Mouse (Mus musculus): ENCODE measurements around the gene Gm13290. TPM values are rescaled to one million over a fixed set of nuclear protein-coding genes. Genes with fewer than 3 reads are reported as not detected.
A peak's percentile ranks its signal among the peaks of the same experiment; 100 is the strongest.
"Not testable (repeated sequence)": the region's sequence is repeated elsewhere in the genome, so short reads cannot be mapped to it uniquely, and the experiment has no call there.

Gene Gm13290
- polyA plus RNA-seq, 1 experiment from 2014 or later: not detected

DNA sequence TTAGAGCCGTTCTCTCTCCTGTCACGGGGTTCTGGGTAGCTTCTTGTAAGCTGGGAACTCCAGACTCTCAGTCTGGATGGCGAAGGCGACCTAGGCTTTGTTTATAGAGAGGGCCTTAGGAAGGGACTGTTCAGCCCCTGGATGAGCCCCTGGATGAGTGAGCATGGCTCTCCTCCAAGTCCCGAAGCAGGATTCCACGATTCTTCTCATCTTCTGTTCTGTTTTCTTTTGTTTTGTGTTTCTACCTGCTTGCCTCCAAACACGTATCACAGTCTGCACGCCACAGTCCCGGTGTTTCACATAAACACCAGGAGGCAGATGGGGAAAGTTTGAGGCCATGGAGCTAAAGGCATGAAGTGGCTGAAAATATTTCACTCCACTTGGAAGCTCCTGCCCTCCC is 14.9 kb upstream of the Gm13290 start:
- H3K4me1 ChIP-seq; ATAC-seq (replicated peaks); H3K9me3 ChIP-seq; H3K4me2 ChIP-seq; H3K9ac ChIP-seq; H3K27me3 ChIP-seq (replicated peaks); H3K27ac ChIP-seq; H3K36me3 ChIP-seq (replicated peaks); H3K4me3 ChIP-seq: not testable (repeated sequence)
- WGBS: 84% methylated on average over 9 of the region's 9 CpGs

DNA sequence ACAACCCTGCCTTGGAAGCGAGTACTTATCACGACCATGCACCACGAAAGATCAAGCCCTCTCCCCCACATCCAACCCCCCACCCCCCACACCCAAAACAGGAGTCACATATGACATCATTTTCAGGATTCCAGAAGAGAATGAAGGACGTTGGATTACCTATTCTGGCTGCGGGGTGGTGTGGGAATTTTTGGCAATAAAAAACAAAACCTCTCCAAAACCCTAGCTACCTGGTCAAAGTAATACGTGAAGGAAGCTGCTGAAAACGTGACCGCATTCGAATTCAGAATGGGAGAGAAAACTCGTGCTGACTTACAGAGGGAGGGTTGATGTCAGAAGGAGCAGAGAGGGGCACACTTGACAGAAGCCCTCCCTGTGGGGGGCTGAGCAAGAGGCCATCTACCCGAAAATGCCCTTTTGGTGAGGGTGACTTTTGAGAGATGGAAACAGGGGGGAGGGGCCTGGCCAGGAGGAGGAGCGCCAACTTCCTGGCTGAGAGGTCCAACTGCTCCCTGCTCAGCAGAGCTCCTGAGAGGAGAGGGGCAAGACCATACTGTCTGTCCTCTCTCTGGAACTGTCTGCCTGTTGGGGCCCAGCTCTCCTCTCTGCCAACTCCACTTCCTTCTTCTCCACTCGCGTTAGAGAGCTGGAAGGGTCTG is 13.9 kb upstream of the Gm13290 start, which contains the start of gene Gm13283:
TSS of gene Gm13283 (plus strand) at position 510 of the 659 bp plus-strand sequence.
- H3K9ac ChIP-seq; H3K27me3 ChIP-seq (replicated peaks); H3K36me3 ChIP-seq (replicated peaks); H3K4me1 ChIP-seq; ATAC-seq (replicated peaks); H3K9me3 ChIP-seq; H3K27ac ChIP-seq: not testable (repeated sequence)
- 24% methylated on average over 10 of the region's 14 CpGs for WGBS
- peak within 1 kb of the TSS; percentile 34 for H3K4me3 ChIP-seq
- peak within 1 kb of the TSS; percentile 69 for H3K4me2 ChIP-seq

DNA sequence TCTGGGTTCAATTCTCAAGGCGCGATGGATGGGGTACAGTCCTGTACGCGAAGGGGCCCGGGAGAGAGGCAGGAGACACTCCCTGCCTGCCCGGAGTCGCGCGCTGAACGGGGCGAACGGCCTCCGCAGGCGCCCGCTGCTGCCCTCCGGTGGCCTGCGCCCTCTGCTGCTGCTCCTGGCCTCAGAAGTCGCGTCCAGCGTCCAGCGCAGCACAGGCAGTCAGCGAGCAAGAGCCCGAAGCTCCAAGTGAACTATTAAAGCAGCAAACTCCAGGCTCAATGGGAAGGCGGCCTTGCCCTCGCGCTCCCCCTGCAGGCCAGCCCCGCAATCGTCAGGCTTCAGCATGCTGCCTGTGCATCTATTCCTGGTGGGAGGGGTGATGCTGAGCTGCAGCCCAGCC is 13.2 kb upstream of the Gm13290 start:
- Histone ChIP-seq H3K4me2 (peak overlapping the region; percentile 69), H3K4me3 (peak overlapping the region; percentile 34)
- H3K9ac ChIP-seq; ATAC-seq (replicated peaks); H3K36me3 ChIP-seq (replicated peaks); H3K27me3 ChIP-seq (replicated peaks); H3K9me3 ChIP-seq; H3K4me1 ChIP-seq; H3K27ac ChIP-seq: not testable (repeated sequence)
- WGBS: 0% methylated on average over 23 of the region's 28 CpGs

DNA sequence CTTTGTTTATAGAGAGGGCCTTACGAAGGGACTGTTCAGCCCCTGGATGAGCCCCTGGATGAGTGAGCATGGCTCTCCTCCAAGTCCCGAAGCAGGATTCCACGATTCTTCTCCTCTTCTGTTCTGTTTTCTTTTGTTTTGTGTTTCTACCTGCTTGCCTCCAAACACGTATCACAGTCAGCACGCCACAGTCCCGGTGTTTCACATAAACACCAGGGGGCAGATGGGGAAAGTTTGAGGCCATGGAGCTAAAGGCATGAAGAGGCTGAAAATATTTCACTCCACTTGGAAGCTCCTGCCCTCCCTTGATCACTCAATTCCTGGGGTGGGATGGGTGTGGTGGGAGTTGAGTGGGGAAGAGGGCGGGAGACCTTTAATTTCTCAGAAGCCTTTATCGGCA is 11.9 kb upstream of the Gm13290 start:
- H3K27me3 ChIP-seq (replicated peaks); H3K36me3 ChIP-seq (replicated peaks); H3K27ac ChIP-seq; ATAC-seq (replicated peaks); H3K9ac ChIP-seq; H3K4me2 ChIP-seq; H3K9me3 ChIP-seq; H3K4me3 ChIP-seq; H3K4me1 ChIP-seq: not testable (repeated sequence)
- 64% methylated on average over 6 of the region's 8 CpGs for WGBS

DNA sequence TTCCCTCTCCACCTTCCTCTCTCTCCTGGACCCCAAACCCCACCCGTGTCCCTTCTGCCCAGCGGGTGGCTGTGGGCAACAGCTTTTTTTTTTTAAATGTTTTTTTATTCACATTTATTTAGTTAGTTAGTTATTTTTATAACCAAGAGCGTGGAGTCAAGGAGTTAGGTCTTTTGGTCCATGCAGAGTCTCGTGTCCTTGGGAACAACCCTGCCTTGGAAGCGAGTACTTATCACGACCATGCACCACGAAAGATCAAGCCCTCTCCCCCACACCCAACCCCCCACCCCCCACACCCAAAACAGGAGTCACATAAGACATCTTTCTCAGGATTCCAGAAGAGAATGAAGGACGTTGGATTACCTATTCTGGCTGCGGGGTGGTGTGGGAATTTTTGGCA is 11.3 kb upstream of the Gm13290 start:
- not testable (repeated sequence) for H3K9me3 ChIP-seq; ATAC-seq (replicated peaks); H3K4me2 ChIP-seq; H3K27me3 ChIP-seq (replicated peaks); H3K36me3 ChIP-seq (replicated peaks); H3K4me3 ChIP-seq; H3K27ac ChIP-seq; H3K9ac ChIP-seq; H3K4me1 ChIP-seq
- 43% methylated on average over 9 of the region's 9 CpGs for WGBS

DNA sequence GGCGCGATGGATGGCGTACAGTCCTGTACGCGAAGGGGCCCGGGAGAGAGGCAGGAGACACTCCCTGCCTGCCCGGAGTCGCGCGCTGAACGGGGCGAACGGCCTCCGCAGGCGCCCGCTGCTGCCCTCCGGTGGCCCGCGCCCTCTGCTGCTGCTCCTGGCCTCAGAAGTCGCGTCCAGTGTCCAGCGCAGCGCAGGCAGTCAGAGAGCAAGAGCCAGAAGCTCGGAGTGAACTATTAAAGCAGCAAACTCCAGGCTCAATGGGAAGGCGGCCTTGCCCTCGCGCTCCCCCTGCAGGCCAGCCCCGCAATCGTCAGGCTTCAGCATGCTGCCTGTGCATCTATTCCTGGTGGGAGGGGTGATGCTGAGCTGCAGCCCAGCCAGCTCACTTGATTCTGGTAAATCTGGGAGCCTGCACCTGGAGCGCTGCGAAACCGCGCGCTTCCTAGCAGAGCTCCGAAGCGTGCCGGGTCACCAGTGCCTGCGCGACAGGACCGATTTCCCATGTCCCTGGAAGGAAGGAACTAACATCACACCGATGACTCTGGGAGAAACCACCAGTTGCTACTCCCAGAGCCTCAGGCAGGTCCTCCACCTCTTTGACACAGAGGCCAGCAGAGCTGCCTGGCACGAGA is 10.1 kb upstream of the Gm13290 start:
- not testable (repeated sequence) for ATAC-seq (replicated peaks); H3K9ac ChIP-seq; H3K4me1 ChIP-seq; H3K9me3 ChIP-seq; H3K36me3 ChIP-seq (replicated peaks); H3K27me3 ChIP-seq (replicated peaks); H3K27ac ChIP-seq
- WGBS: 3% methylated on average over 33 of the region's 42 CpGs
- H3K4me3 ChIP-seq: peak overlapping the region; percentile 38
- peak overlapping the region; percentile 63 for H3K4me2 ChIP-seq

DNA sequence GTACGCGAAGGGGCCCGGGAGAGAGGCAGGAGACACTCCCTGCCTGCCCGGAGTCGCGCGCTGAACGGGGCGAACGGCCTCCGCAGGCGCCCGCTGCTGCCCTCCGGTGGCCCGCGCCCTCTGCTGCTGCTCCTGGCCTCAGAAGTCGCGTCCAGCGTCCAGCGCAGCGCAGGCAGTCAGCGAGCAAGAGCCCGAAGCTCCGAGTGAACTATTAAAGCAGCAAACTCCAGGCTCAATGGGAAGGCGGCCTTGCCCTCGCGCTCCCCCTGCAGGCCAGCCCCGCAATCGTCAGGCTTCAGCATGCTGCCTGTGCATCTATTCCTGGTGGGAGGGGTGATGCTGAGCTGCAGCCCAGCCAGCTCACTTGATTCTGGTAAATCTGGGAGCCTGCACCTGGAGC is 3.0 kb downstream of the Gm13290 start, which contains the start of gene Gm13289:
TSS of gene Gm13289 (plus strand) at position 301 of the 400 bp plus-strand sequence.
- H3K9me3 ChIP-seq; H3K27me3 ChIP-seq (replicated peaks); H3K27ac ChIP-seq; H3K4me1 ChIP-seq; ATAC-seq (replicated peaks); H3K36me3 ChIP-seq (replicated peaks); H3K9ac ChIP-seq; H3K4me3 ChIP-seq; H3K4me2 ChIP-seq: not testable (repeated sequence)
- no CpG with 5 or more reads among the region's 29 CpGs for WGBS

DNA sequence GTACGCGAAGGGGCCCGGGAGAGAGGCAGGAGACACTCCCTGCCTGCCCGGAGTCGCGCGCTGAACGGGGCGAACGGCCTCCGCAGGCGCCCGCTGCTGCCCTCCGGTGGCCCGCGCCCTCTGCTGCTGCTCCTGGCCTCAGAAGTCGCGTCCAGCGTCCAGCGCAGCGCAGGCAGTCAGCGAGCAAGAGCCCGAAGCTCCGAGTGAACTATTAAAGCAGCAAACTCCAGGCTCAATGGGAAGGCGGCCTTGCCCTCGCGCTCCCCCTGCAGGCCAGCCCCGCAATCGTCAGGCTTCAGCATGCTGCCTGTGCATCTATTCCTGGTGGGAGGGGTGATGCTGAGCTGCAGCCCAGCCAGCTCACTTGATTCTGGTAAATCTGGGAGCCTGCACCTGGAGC is 5.9 kb downstream of the Gm13290 start, which contains the start of gene Gm13272:
TSS of gene Gm13272 (plus strand) at position 301 of the 400 bp plus-strand sequence.
- not testable (repeated sequence) for H3K4me2 ChIP-seq; H3K9ac ChIP-seq; H3K27me3 ChIP-seq (replicated peaks); H3K27ac ChIP-seq; H3K4me1 ChIP-seq; H3K36me3 ChIP-seq (replicated peaks); ATAC-seq (replicated peaks); H3K4me3 ChIP-seq; H3K9me3 ChIP-seq
- no CpG with 5 or more reads among the region's 29 CpGs for WGBS

DNA sequence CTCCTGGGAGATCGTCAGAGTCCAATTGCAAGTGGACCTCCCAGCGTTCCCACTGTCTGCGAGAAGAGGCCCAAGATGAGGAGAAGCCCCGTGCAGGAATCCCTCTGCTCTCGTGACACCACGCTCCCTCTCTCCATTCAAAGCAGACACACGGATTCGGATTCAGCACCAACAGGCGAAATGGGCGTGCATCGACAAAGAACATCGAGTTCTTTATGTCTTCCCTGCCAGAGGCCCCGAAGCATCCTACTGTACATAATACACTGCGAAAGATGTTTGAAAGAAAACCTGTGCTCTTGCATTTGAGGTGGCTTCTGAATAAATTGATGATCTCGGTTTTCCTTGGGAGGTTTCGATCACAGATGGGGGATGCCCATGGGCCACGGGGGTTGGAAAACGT is 6.7 kb downstream of the Gm13290 start:
- H3K9ac ChIP-seq; ATAC-seq (replicated peaks); H3K4me2 ChIP-seq; H3K4me1 ChIP-seq; H3K27ac ChIP-seq; H3K36me3 ChIP-seq (replicated peaks); H3K9me3 ChIP-seq; H3K4me3 ChIP-seq; H3K27me3 ChIP-seq (replicated peaks): not testable (repeated sequence)
- 52% methylated on average over 16 of the region's 18 CpGs for WGBS

DNA sequence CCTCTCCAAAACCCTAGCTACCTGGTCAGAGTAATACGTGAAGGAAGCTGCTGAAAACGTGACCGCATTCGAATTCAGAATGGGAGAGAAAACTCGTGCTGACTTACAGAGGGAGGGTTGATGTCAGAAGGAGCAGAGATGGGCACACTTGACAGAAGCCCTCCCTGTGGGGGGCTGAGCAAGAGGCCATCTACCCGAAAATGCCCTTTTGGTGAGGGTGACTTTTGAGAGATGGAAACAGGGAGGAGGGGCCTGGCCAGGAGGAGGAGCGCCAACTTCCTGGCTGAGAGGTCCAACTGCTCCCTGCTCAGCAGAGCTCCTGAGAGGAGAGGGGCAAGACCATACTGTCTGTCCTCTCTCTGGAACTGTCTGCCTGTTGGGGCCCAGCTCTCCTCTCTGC is 8.2 kb downstream of the Gm13290 start, which contains the start of gene Ifnz:
TSS of gene Ifnz (plus strand) at position 301 of the 400 bp plus-strand sequence.
- not testable (repeated sequence) for H3K27ac ChIP-seq; ATAC-seq (replicated peaks); H3K9me3 ChIP-seq; H3K9ac ChIP-seq; H3K4me3 ChIP-seq; H3K27me3 ChIP-seq (replicated peaks); H3K36me3 ChIP-seq (replicated peaks); H3K4me1 ChIP-seq
- peak within 1 kb of the TSS; percentile 45 for H3K4me2 ChIP-seq
- 19% methylated on average over 4 of the region's 7 CpGs for WGBS

DNA sequence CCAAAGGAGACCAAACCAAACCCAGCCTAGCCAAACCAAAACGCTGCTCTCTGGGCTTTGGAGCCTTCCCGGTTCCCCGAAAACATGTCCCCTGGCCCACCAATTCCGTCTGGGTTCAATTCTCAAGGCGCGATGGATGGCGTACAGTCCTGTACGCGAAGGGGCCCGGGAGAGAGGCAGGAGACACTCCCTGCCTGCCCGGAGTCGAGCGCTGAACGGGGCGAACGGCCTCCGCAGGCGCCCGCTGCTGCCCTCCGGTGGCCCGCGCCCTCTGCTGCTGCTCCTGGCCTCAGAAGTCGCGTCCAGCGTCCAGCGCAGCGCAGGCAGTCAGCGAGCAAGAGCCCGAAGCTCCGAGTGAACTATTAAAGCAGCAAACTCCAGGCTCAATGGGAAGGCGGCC is 8.7 kb downstream of the Gm13290 start:
- not testable (repeated sequence) for H3K9me3 ChIP-seq; H3K4me3 ChIP-seq; H3K36me3 ChIP-seq (replicated peaks); ATAC-seq (replicated peaks); H3K4me1 ChIP-seq; H3K9ac ChIP-seq; H3K27ac ChIP-seq; H3K27me3 ChIP-seq (replicated peaks)
- H3K4me2 ChIP-seq: peak overlapping the region; percentile 45
- 0% methylated on average over 15 of the region's 31 CpGs for WGBS

DNA sequence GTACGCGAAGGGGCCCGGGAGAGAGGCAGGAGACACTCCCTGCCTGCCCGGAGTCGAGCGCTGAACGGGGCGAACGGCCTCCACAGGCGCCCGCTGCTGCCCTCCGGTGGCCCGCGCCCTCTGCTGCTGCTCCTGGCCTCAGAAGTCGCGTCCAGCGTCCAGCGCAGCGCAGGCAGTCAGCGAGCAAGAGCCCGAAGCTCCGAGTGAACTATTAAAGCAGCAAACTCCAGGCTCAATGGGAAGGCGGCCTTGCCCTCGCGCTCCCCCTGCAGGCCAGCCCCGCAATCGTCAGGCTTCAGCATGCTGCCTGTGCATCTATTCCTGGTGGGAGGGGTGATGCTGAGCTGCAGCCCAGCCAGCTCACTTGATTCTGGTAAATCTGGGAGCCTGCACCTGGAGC is 11.8 kb downstream of the Gm13290 start, which contains the start of gene Gm13276:
TSS of gene Gm13276 (plus strand) at position 301 of the 400 bp plus-strand sequence.
- not testable (repeated sequence) for H3K9me3 ChIP-seq; H3K4me2 ChIP-seq; ATAC-seq (replicated peaks); H3K27me3 ChIP-seq (replicated peaks); H3K4me3 ChIP-seq; H3K27ac ChIP-seq; H3K9ac ChIP-seq; H3K36me3 ChIP-seq (replicated peaks); H3K4me1 ChIP-seq
- WGBS: no CpG with 5 or more reads among the region's 27 CpGs

DNA sequence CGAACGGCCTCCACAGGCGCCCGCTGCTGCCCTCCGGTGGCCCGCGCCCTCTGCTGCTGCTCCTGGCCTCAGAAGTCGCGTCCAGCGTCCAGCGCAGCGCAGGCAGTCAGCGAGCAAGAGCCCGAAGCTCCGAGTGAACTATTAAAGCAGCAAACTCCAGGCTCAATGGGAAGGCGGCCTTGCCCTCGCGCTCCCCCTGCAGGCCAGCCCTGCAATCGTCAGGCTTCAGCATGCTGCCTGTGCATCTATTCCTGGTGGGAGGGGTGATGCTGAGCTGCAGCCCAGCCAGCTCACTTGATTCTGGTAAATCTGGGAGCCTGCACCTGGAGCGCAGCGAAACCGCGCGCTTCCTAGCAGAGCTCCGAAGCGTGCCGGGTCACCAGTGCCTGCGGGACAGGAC is 14.8 kb downstream of the Gm13290 start, which contains the start of gene Gm13277:
TSS of gene Gm13277 (plus strand) at position 231 of the 400 bp plus-strand sequence.
- H3K27me3 ChIP-seq (replicated peaks); H3K9me3 ChIP-seq; ATAC-seq (replicated peaks); H3K36me3 ChIP-seq (replicated peaks); H3K4me2 ChIP-seq; H3K4me3 ChIP-seq; H3K9ac ChIP-seq; H3K4me1 ChIP-seq; H3K27ac ChIP-seq: not testable (repeated sequence)
- 0% methylated on average over 3 of the region's 28 CpGs for WGBS

Measured in midbrain, embryonic 15.5 days (tissue).